Comparison of ENCODE assay signal across 21 mouse cellular contexts in genomic region chr2:5014616-5015015, GRCm38 (mm10). TPM values are rescaled to one million over a fixed set of nuclear protein-coding genes. Genes with fewer than 3 reads are reported as not detected.
A peak's percentile ranks its signal among the peaks of the same experiment; 100 is the strongest.
DNase-seq lines count a peak whose midpoint lies in the region; ATAC-seq and TF ChIP-seq lines count a peak whose summit lies in the region.
"Had no signal": no experiment of that assay in that cellular context is flagged by ENCODE, and none has a peak within 500 bp of the region (broad histone marks: within the 10 kb centered on the region; RNA-seq: fewer than 3 reads in every experiment).

No protein-coding gene starts in this region.

- H3K4me2 ChIP-seq in CH12.LX (ENCODE audit: insufficient read depth, low read depth, poor library complexity, severe bottlenecking): no peak overlapping the region
- H3K4me2 ChIP-seq: embryonic facial prominence, embryonic 15.5 days; forebrain, embryonic 12.5 days; hindbrain, embryonic 13.5 days had no signal

- H3K9ac ChIP-seq in CH12.LX (ENCODE audit: insufficient read depth, low read depth): no peak overlapping the region
- H3K9ac ChIP-seq: embryonic facial prominence, embryonic 15.5 days; forebrain, embryonic 12.5 days; hindbrain, embryonic 13.5 days had no signal

- peak; percentile 52 for TF ChIP-seq POLR2A in CH12.LX (IDR thresholded peaks at IDR 0.05; ENCODE audit: low read depth, low read length)

- H3K27ac ChIP-seq in CH12.LX (ENCODE audit: insufficient read depth, low read depth): peak overlapping the region; percentile 41; the same call in 1 of the 2 replicates
- H3K27ac ChIP-seq: embryonic facial prominence, embryonic 15.5 days; forebrain, embryonic 12.5 days; hindbrain, embryonic 13.5 days had no signal

- ATAC-seq in granulocyte monocyte progenitor cell, adult 5-6 weeks (replicated peaks; ENCODE audit: poor library complexity, severe bottlenecking): peak; percentile 21
- 0 out of 2 replicates have a peak, but pooled peaks have one; percentile 15 for ATAC-seq in megakaryocyte-erythroid progenitor cell, adult 5-6 weeks (replicated peaks; ENCODE audit: low FRiP score, low TSS enrichment, poor library complexity, severe bottlenecking)
- ATAC-seq: intestine, embryonic 16.5 days had no signal

- in situ Hi-C loops in CH12.LX (cut with MboI; ENCODE audit: low pct_ligation_motif_present, low pct_unique_long_range_greater_than_20kb, low sequenced_read_pairs): no loop called here

- dilution Hi-C loops in CH12.LX (cut with MboI; ENCODE audit: extremely low pct_ligation_motif_present, extremely low pct_unique_long_range_greater_than_20kb, low sequenced_read_pairs): no loop called here

- H3K36me3 ChIP-seq in CH12.LX (replicated peaks in 1 of 2; ENCODE audit: control insufficient read depth in 1 of 2, insufficient read depth in 1 of 2, low read length in 1 of 2): peaks cover 7 to 20% of the 10 kb centered on the region in 2 experiments
- H3K36me3 ChIP-seq: embryonic facial prominence, embryonic 15.5 days; hindbrain, embryonic 13.5 days had no signal

- no peak for TF ChIP-seq EP300 in CH12.LX (IDR thresholded peaks at IDR 0.05; ENCODE audit: low read length)

- peaks cover 24 to 38% of the 10 kb centered on the region in 2 experiments for H3K4me1 ChIP-seq in CH12.LX (ENCODE audit: control insufficient read depth in 1 of 2, insufficient read depth in 2 of 2)

- DNase-seq in adrenal gland, postnatal 10 days: peak; percentile 17
- no peak for DNase-seq in adrenal gland, adult 8-10 months
- peak; percentile 67 for DNase-seq in CH12.LX (ENCODE audit: extremely low read depth)
- DNase-seq in left cerebral cortex, postnatal 25 days (ENCODE audit: low spot score in 2 of 2): no peak
- DNase-seq in gastrocnemius, postnatal 36 days: no peak
- DNase-seq in frontal cortex, postnatal 14 days (ENCODE audit: low spot score in 2 of 2): no peak
- DNase-seq: cerebellum, adult 8-10 months; heart, postnatal 10 days; kidney, postnatal 10 days; midbrain, embryonic 14.5 days; right cerebral cortex, postnatal 14 days; thymus, adult 18-20 months had no signal

- intact Hi-C loops in left cerebral cortex, postnatal 25 days (cut with DNase I): no loop called here
- intact Hi-C loops in gastrocnemius, postnatal 36 days (cut with DNase I): loop anchor here (5.0 kb wide), 1 partner anchor 92 kb away; no protein-coding TSS in a partner anchor

- no peaks in the 10 kb centered on the region for H3K9me3 ChIP-seq in CH12.LX (replicated peaks; ENCODE audit: low read length)
- H3K9me3 ChIP-seq: embryonic facial prominence, embryonic 15.5 days; forebrain, embryonic 12.5 days; hindbrain, embryonic 13.5 days had no signal

- no peak overlapping the region for H3K4me3 ChIP-seq in CH12.LX (replicated peaks in 1 of 3; ENCODE audit: low read depth in 2 of 3, low read length in 2 of 3, poor library complexity in 1 of 3)
- H3K4me3 ChIP-seq: embryonic facial prominence, embryonic 15.5 days; forebrain, embryonic 12.5 days; hindbrain, embryonic 13.5 days had no signal

- TF ChIP-seq CTCF in CH12.LX (conservative IDR thresholded peaks at IDR 0.05 in 1 of 2, IDR thresholded peaks at IDR 0.05 in 1 of 2; ENCODE audit: low read depth in 2 of 2, low read length in 2 of 2): no peak

- no peak for TF ChIP-seq RAD21 in CH12.LX (IDR thresholded peaks at IDR 0.05; ENCODE audit: low read depth, low read length)

- H3K27me3 ChIP-seq in CH12.LX (replicated peaks): no peaks in the 10 kb centered on the region
- H3K27me3 ChIP-seq: embryonic facial prominence, embryonic 15.5 days; forebrain, embryonic 12.5 days; hindbrain, embryonic 13.5 days had no signal

- peaks cover 22% of the 10 kb centered on the region for H3K79me2 ChIP-seq in CH12.LX (replicated peaks; ENCODE audit: control insufficient read depth, extremely low read depth, insufficient read depth, poor library complexity, severe bottlenecking)

TF ChIP-seq in CH12.LX, 34 proteins besides CTCF, POLR2A, EP300 and RAD21:
- TF ChIP-seq CHD1 (IDR thresholded peaks at IDR 0.05; ENCODE audit: low read depth, low read length): no peak
- TF ChIP-seq ELF1 (IDR thresholded peaks at IDR 0.05; ENCODE audit: low read depth, low read length): peak; percentile 77

RNA-seq across cellular contexts. Expression of gene Mcm10, which starts 2.0 kb away (rescaled TPM):
- total RNA-seq in adrenal gland, postnatal 10 days (2021): 1 to 10 TPM; 9.3 to 9.5 TPM
- 1 to 10 TPM; 2.0 to 7.3 (median 5.1) TPM for total RNA-seq in adrenal gland, adult 8-10 months (2022)
- 73.6 and 87.3 TPM in 2 replicates for total RNA-seq in CH12.LX (2012; rRNA removed)
- 65.2 and 72.6 TPM in 2 replicates for total RNA-seq in CH12.LX (2014; rRNA removed)
- polyA plus RNA-seq in CH12.LX (2012; ENCODE audit: insufficient read length, low read depth): 104 and 122 TPM in 2 replicates
- total RNA-seq in granulocyte monocyte progenitor cell, adult 5-6 weeks (2014; fragmentation: Nextera tagmentation): 71.2 and 82.0 TPM in 2 replicates
- total RNA-seq in granulocyte monocyte progenitor cell, adult 5-6 weeks (2017): 74.6 and 98.7 TPM in 2 replicates
- total RNA-seq in megakaryocyte-erythroid progenitor cell, adult 5-6 weeks (2014; fragmentation: Nextera tagmentation): 121 and 141 TPM in 2 replicates
- total RNA-seq in megakaryocyte-erythroid progenitor cell, adult 5-6 weeks (2017): 92.5 and 121 TPM in 2 replicates
- 1 to 10 TPM; 1.2 to 1.3 TPM for total RNA-seq in left cerebral cortex, postnatal 25 days (2021)
- total RNA-seq in gastrocnemius, postnatal 36 days (2021): under 1 TPM in 1 of 2 experiments, not detected in 1; 0.74 TPM

RNA-seq across cellular contexts. Expression of gene Ucma, which starts 38.7 kb away (rescaled TPM):
- total RNA-seq in adrenal gland, postnatal 10 days (2021): not detected
- total RNA-seq in adrenal gland, adult 8-10 months (2022): not detected
- total RNA-seq in CH12.LX (2012; rRNA removed): not detected in 2 replicates
- not detected in 2 replicates for total RNA-seq in CH12.LX (2014; rRNA removed)
- not detected in 2 replicates for polyA plus RNA-seq in CH12.LX (2012; ENCODE audit: insufficient read length, low read depth)
- not detected in 2 replicates for total RNA-seq in granulocyte monocyte progenitor cell, adult 5-6 weeks (2014; fragmentation: Nextera tagmentation)
- not detected in 2 replicates for total RNA-seq in granulocyte monocyte progenitor cell, adult 5-6 weeks (2017)
- total RNA-seq in megakaryocyte-erythroid progenitor cell, adult 5-6 weeks (2014; fragmentation: Nextera tagmentation): not detected in 2 replicates
- total RNA-seq in megakaryocyte-erythroid progenitor cell, adult 5-6 weeks (2017): not detected in 2 replicates
- 1 to 10 TPM; 1.5 to 2.1 TPM for total RNA-seq in left cerebral cortex, postnatal 25 days (2021)
- total RNA-seq in gastrocnemius, postnatal 36 days (2021): not detected
- total RNA-seq: adrenal gland, adult 18-20 months; heart, adult 8-10 months had no signal
- polyA plus RNA-seq: forebrain, embryonic 12.5 days; intestine, embryonic 16.5 days; liver, embryonic 16.5 days had no signal

RNA-seq across cellular contexts. Expression of gene Optn, which starts 49.2 kb away (rescaled TPM):
- 10 to 100 TPM; 62.8 to 75.2 TPM for total RNA-seq in adrenal gland, postnatal 10 days (2021)
- 100 to 1,000 TPM in 2 of 4 experiments, 10 to 100 TPM in 2; 75.5 to 187 (median 117) TPM for total RNA-seq in adrenal gland, adult 8-10 months (2022)
- total RNA-seq in CH12.LX (2012; rRNA removed) (19.8 and 25.1 TPM in 2 replicates), CH12.LX (2014; rRNA removed) (27.2 and 28.0 TPM in 2 replicates)
- polyA plus RNA-seq in CH12.LX (2012; ENCODE audit: insufficient read length, low read depth): 37.3 and 40.6 TPM in 2 replicates
- total RNA-seq in granulocyte monocyte progenitor cell, adult 5-6 weeks (2014; fragmentation: Nextera tagmentation): 0.68 and 4.2 TPM in 2 replicates
- 3.7 and 7.2 TPM in 2 replicates for total RNA-seq in granulocyte monocyte progenitor cell, adult 5-6 weeks (2017)
- total RNA-seq in megakaryocyte-erythroid progenitor cell, adult 5-6 weeks (2014; fragmentation: Nextera tagmentation): 89.0 and 116 TPM in 2 replicates
- total RNA-seq in megakaryocyte-erythroid progenitor cell, adult 5-6 weeks (2017): 193 and 249 TPM in 2 replicates
- 10 to 100 TPM; 17.4 TPM for total RNA-seq in left cerebral cortex, postnatal 25 days (2021)
- 10 to 100 TPM; 66.8 to 73.0 TPM for total RNA-seq in gastrocnemius, postnatal 36 days (2021)

Comparison
In these comparisons a context has a peak if more than half of its experiments do, and no peak if none do; other contexts are left out.
1. DNase-seq: peak in adrenal gland, postnatal 10 days (single experiment) and CH12.LX (single experiment); none in adrenal gland, adult 8-10 months (single experiment), left cerebral cortex, postnatal 25 days (0 of 2), gastrocnemius, postnatal 36 days (0 of 2) and frontal cortex, postnatal 14 days (0 of 2).
2. RNA of gene Mcm10, which starts 2.0 kb away (total RNA-seq): 92.5 to 141 TPM in megakaryocyte-erythroid progenitor cell, adult 5-6 weeks, 71.2 to 98.7 TPM in granulocyte monocyte progenitor cell, adult 5-6 weeks and 65.2 to 87.3 TPM in CH12.LX; 9.3 to 9.5 TPM in adrenal gland, postnatal 10 days, 2.0 to 7.3 TPM in adrenal gland, adult 8-10 months, 1.2 to 1.3 TPM in left cerebral cortex, postnatal 25 days and 0.74 TPM in gastrocnemius, postnatal 36 days; every median in the first group is over 4 times any median in the second.